Mouse (Mus musculus): ENCODE data around the gene Gng12. TPM values are rescaled to one million over a fixed set of nuclear protein-coding genes. Genes with fewer than 3 reads are reported as not detected.

Gng12 gene
- polyA plus RNA-seq, 1 experiment, result 0.36 TPM

- TF ChIP-seq GATA1 (IDR thresholded peaks at IDR 0.05; ENCODE audit: low read length) (peak; percentile 45; the same call in 1 of the 2 replicates), TAL1 (IDR thresholded peaks at IDR 0.05; ENCODE audit: low read length) (peak; percentile 31; the same call in 1 of the 3 replicates)
Measured at GRCm38 (mm10) chr6:67046937-67047336, 150.7 kb downstream of the Gng12 start.

GRCm38 (mm10) chr6:67048052-67048691 lies 152.0 kb downstream of the Gng12 start:
- peaks cover 52% of the 10 kb centered on the region for H3K4me1 ChIP-seq (ENCODE audit: control insufficient read depth)
- TF ChIP-seq TAL1 (IDR thresholded peaks at IDR 0.05; ENCODE audit: low read length), result no peak
- no peak for TF ChIP-seq GATA1 (IDR thresholded peaks at IDR 0.05; ENCODE audit: low read length)
- H3K4me3 ChIP-seq (replicated peaks), result no peak overlapping the region
- H3K36me3 ChIP-seq (ENCODE audit: control insufficient read depth), result no peaks in the 10 kb centered on the region
- H3K9me3 ChIP-seq (ENCODE audit: control insufficient read depth, low read length), result no peaks in the 10 kb centered on the region
- no peaks in the 10 kb centered on the region for H3K27me3 ChIP-seq (ENCODE audit: control insufficient read depth)

More at GRCm38 (mm10) chr6:67046937-67047336, 150.7 kb downstream of the Gng12 start:
- H3K36me3 ChIP-seq (ENCODE audit: control insufficient read depth), result no peaks in the 10 kb centered on the region
- no peaks in the 10 kb centered on the region for H3K9me3 ChIP-seq (ENCODE audit: control insufficient read depth, low read length)
- H3K4me1 ChIP-seq (ENCODE audit: control insufficient read depth), result peaks cover 55% of the 10 kb centered on the region
- H3K27me3 ChIP-seq (ENCODE audit: control insufficient read depth), result no peaks in the 10 kb centered on the region
- H3K4me3 ChIP-seq (replicated peaks), result no peak overlapping the region

DNA sequence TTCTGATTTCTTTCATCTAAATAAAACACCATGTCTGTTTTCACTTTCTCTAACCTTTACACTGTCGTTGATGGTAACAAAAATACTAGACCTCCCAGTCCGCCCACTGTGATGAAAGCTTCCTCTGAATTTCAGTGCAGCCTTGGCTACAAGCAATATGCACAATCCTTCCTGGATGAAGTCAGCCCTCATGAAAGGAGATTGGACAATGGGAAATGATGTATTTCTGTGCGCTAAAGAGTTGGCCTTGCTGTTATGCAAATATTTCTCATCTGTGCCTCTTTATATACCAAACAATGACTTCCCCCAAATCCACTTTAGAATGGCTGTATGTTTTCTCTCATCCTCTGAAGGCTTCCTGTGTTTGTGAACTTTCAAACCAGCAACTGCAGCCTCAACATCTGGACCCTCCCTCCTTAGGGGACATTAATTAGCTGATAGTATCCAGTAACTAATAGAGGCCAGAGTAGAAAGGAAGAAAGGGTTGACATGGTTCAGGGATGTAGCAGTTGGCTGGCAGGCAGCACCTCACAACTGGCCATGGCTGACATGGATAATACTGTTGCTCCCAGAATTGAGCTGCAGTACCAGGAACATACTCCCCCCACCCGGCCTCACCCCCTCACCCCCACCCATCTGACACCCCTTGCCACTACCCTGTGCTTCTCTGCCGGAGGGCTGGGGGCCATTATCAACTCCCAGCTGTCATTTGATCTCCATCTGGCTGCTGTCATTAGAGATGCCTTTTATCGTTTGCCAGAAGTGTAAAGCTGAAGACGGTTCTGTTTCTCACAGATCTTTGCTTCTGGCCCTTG lies 152.9 kb downstream of the Gng12 start:
- Histone ChIP-seq H3K9me3 (ENCODE audit: control insufficient read depth, low read length) (no peaks in the 10 kb centered on the region), H3K4me3 (replicated peaks) (no peak overlapping the region), H3K27me3 (ENCODE audit: control insufficient read depth) (no peaks in the 10 kb centered on the region), H3K4me1 (ENCODE audit: control insufficient read depth) (peaks cover 52% of the 10 kb centered on the region), H3K36me3 (ENCODE audit: control insufficient read depth) (no peaks in the 10 kb centered on the region)
- no peak for TF ChIP-seq TAL1 (IDR thresholded peaks at IDR 0.05; ENCODE audit: low read length)
- no peak for TF ChIP-seq GATA1 (IDR thresholded peaks at IDR 0.05; ENCODE audit: low read length)

DNA sequence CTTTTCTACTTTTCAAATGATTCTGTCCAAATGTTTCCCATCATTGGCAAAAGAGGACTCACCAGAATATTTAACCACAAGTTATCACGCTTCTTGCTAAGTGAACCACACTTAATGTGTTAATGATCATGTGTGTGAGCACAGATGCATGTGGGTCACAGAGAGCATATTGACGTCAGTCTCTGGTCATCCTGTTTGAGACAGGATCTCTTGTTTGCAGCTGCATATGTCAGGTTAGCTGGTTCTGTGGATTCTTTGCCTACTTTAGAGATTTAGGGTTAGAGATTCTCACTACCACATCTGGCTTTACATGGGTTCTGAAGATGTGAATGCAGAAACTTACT lies 153.5 kb downstream of the Gng12 start:
- Histone ChIP-seq H3K36me3 (ENCODE audit: control insufficient read depth) (no peaks in the 10 kb centered on the region), H3K9me3 (ENCODE audit: control insufficient read depth, low read length) (no peaks in the 10 kb centered on the region), H3K4me3 (replicated peaks) (no peak overlapping the region), H3K27me3 (ENCODE audit: control insufficient read depth) (no peaks in the 10 kb centered on the region), H3K4me1 (ENCODE audit: control insufficient read depth) (peaks cover 55% of the 10 kb centered on the region)
- TF ChIP-seq GATA1 (IDR thresholded peaks at IDR 0.05; ENCODE audit: low read length) (no peak), TAL1 (IDR thresholded peaks at IDR 0.05; ENCODE audit: low read length) (no peak)

- Histone ChIP-seq H3K9me3 (ENCODE audit: control insufficient read depth, low read length) (no peaks in the 10 kb centered on the region), H3K36me3 (ENCODE audit: control insufficient read depth) (no peaks in the 10 kb centered on the region), H3K27me3 (ENCODE audit: control insufficient read depth) (no peaks in the 10 kb centered on the region), H3K4me3 (replicated peaks) (no peak overlapping the region), H3K4me1 (ENCODE audit: control insufficient read depth) (peaks cover 53% of the 10 kb centered on the region)
- TF ChIP-seq TAL1 (IDR thresholded peaks at IDR 0.05; ENCODE audit: low read length) (no peak), GATA1 (IDR thresholded peaks at IDR 0.05; ENCODE audit: low read length) (no peak)
Measured at GRCm38 (mm10) chr6:67050063-67050462, 153.9 kb downstream of the Gng12 start.

GRCm38 (mm10) chr6:67056108-67056888 lies 160.1 kb downstream of the Gng12 start:
- Histone ChIP-seq H3K9me3 (ENCODE audit: control insufficient read depth, low read length) (no peaks in the 10 kb centered on the region), H3K4me1 (ENCODE audit: control insufficient read depth) (peaks cover 44% of the 10 kb centered on the region), H3K36me3 (ENCODE audit: control insufficient read depth) (no peaks in the 10 kb centered on the region), H3K4me3 (replicated peaks) (no peak overlapping the region), H3K27me3 (ENCODE audit: control insufficient read depth) (no peaks in the 10 kb centered on the region)
- no peak for TF ChIP-seq TAL1 (IDR thresholded peaks at IDR 0.05; ENCODE audit: low read length)

DNA sequence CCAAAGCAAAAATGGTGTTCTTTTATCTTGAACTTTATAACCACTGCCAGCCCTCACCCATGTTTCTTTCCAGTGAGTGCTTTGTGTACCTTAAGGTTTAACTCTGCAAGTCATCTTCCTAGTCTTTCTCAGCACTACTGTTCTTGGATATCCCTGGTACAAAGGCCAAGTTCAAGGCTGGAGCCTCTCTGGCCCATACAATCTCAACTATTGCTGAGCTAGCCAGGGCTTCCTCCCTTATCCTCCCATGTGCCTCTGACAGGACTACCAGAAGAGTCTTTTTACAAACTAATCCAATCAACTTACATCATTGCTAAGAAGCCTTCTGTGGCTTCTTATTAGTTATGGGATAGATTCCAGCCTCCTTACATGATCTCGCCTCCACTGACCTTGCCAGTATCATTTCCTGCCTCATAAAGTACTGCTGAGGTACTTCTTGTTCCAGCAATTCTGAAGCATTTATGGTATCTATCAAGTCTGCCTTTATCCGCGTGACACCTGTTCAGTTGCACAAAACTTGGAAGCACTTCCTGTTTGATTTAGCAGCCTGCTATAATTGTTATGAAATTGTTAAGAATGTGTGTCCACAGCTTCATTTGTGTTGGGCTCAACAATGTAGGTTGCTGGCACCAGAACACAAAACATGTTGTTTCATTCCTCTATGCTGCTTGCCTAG lies 160.8 kb downstream of the Gng12 start:
- no peak overlapping the region for H3K4me3 ChIP-seq (replicated peaks)
- TF ChIP-seq TAL1 (IDR thresholded peaks at IDR 0.05; ENCODE audit: low read length), result no peak
- TF ChIP-seq GATA1 (IDR thresholded peaks at IDR 0.05; ENCODE audit: low read length), result no peak
- H3K4me1 ChIP-seq (ENCODE audit: control insufficient read depth), result peaks cover 44% of the 10 kb centered on the region

GRCm38 (mm10) chr6:67057574-67057973 lies 161.4 kb downstream of the Gng12 start:
- no peaks in the 10 kb centered on the region for H3K36me3 ChIP-seq (ENCODE audit: control insufficient read depth)
- no peaks in the 10 kb centered on the region for H3K9me3 ChIP-seq (ENCODE audit: control insufficient read depth, low read length)
- H3K4me3 ChIP-seq (replicated peaks), result peak overlapping the region; percentile 28
- no peak for TF ChIP-seq GATA1 (IDR thresholded peaks at IDR 0.05; ENCODE audit: low read length)
- TF ChIP-seq TAL1 (IDR thresholded peaks at IDR 0.05; ENCODE audit: low read length), result no peak
- no peaks in the 10 kb centered on the region for H3K27me3 ChIP-seq (ENCODE audit: control insufficient read depth)
- H3K4me1 ChIP-seq (ENCODE audit: control insufficient read depth), result peaks cover 44% of the 10 kb centered on the region

More for the DNA sequence above, 160.8 kb downstream of the Gng12 start:
- H3K36me3 ChIP-seq (ENCODE audit: control insufficient read depth), result no peaks in the 10 kb centered on the region
- no peaks in the 10 kb centered on the region for H3K27me3 ChIP-seq (ENCODE audit: control insufficient read depth)
- H3K9me3 ChIP-seq (ENCODE audit: control insufficient read depth, low read length), result no peaks in the 10 kb centered on the region

Data from erythroblast, embryonic 14.5 days (primary cell).